Mouse (Mus musculus): ENCODE measurements around the gene Fmod. TPM values are rescaled to one million over a fixed set of nuclear protein-coding genes. Genes with fewer than 3 reads are reported as not detected.

Gene Fmod
- polyA plus RNA-seq (2015; fragmentation: Nextera tagmentation; extraction: Ambion mirVana) = 2.2 and 2.4 TPM in 2 replicates

DNA sequence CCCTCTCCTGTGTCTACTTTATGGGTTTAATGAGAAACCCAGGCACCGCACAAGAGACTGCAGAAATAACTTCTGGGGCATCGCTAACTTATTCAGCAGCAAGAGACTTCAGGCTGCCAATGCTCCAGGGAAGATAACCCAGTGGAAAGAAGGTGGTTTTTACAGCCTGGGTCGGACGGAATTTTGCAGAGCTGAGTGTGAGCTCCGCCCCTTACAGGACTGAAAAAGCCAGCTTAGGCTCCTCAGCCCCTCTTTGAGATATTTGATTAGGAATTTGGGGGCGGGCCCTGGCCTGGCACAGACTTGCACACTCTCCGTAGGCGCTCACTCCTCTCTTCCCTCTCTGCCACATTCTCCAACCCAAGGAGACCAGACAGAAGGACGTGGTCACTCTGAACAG lies at the start of gene Fmod:
Gene Fmod, plus strand, starts transcription at position 83 of the 400 bp plus-strand sequence.
- TF ChIP-seq CTCF (IDR thresholded peaks at IDR 0.05; ENCODE audit: low read depth) = no peak
- no peaks in the 10 kb centered on the region for H3K9me3 ChIP-seq (ENCODE audit: control insufficient read depth)
- H3K36me3 ChIP-seq (ENCODE audit: control insufficient read depth, insufficient read depth) = no peaks in the 10 kb centered on the region
- no peak within 1 kb of the TSS for H3K4me3 ChIP-seq (ENCODE audit: low read depth, low read length)
- no peaks in the 10 kb centered on the region for H3K27me3 ChIP-seq (replicated peaks; ENCODE audit: control insufficient read depth, insufficient read depth, low read length)
- no peak for ATAC-seq
- WGBS = 19% methylated on average over 9 of the region's 9 CpGs
- no peak within 1 kb of the TSS for H3K27ac ChIP-seq (ENCODE audit: low read depth, low read length)
- H3K9ac ChIP-seq (ENCODE audit: low read depth, low read length) = no peak within 1 kb of the TSS
- H3K4me2 ChIP-seq (replicated peaks; ENCODE audit: low read depth) = no peak within 1 kb of the TSS
- no peaks in the 10 kb centered on the region for H3K4me1 ChIP-seq (replicated peaks; ENCODE audit: control insufficient read depth, insufficient read depth, low read length)

DNA sequence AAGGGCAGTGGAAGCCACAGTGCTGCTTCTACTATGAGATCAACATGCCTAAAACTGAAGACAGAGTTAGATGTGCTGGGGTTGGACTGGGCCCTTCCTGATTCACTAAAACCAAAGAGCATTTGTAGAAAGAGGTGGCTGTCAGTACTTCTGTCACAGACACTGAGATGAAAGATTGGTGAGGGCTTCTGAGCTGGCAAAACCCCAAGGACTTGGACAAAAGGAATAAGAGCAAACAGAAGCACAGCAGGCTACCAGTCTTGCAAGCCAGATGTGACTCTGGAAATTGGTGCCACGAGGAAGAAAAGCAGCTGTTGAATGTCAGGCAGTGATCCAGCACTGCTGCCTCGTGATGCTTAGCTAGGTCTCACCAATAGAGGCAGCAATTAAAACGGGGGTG lies 48.2 kb upstream of the Fmod start:
- Histone ChIP-seq H3K4me3 (ENCODE audit: low read depth, low read length) (no peak overlapping the region), H3K4me1 (replicated peaks; ENCODE audit: control insufficient read depth, insufficient read depth, low read length) (no peaks in the 10 kb centered on the region), H3K4me2 (replicated peaks; ENCODE audit: low read depth) (no peak overlapping the region), H3K9ac (ENCODE audit: low read depth, low read length) (no peak overlapping the region), H3K27me3 (replicated peaks; ENCODE audit: control insufficient read depth, insufficient read depth, low read length) (no peaks in the 10 kb centered on the region), H3K9me3 (ENCODE audit: control insufficient read depth) (no peaks in the 10 kb centered on the region), H3K36me3 (ENCODE audit: control insufficient read depth, insufficient read depth) (no peaks in the 10 kb centered on the region), H3K27ac (ENCODE audit: low read depth, low read length) (no peak overlapping the region)
- 24% methylated on average over 3 of the region's 3 CpGs for WGBS
- TF ChIP-seq CTCF (IDR thresholded peaks at IDR 0.05; ENCODE audit: low read depth) = no peak
- ATAC-seq = no peak

DNA sequence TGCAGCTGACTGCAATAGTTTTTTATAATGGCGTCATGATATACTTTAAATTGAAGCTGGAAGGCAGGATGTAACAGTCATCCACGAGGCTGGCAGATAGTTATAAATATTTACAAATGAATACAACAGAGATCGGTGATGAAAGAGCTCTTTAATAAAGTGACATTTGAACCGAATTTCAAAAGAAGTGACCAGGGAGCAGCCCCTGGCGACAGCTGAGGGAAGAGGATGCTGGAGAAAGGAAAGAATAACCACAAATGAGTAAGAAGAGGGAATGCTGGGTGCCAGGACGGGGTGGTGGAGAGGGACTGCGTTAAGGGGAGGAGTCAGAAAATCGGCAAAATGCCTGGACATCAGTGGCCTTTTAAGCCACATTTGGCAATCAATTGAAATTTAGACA lies 45.8 kb upstream of the Fmod start:
- Histone ChIP-seq H3K4me3 (ENCODE audit: low read depth, low read length) (no peak overlapping the region), H3K9ac (ENCODE audit: low read depth, low read length) (no peak overlapping the region), H3K27me3 (replicated peaks; ENCODE audit: control insufficient read depth, insufficient read depth, low read length) (no peaks in the 10 kb centered on the region), H3K4me2 (replicated peaks; ENCODE audit: low read depth) (no peak overlapping the region), H3K9me3 (ENCODE audit: control insufficient read depth) (no peaks in the 10 kb centered on the region), H3K27ac (ENCODE audit: low read depth, low read length) (no peak overlapping the region), H3K36me3 (ENCODE audit: control insufficient read depth, insufficient read depth) (no peaks in the 10 kb centered on the region), H3K4me1 (replicated peaks; ENCODE audit: control insufficient read depth, insufficient read depth, low read length) (no peaks in the 10 kb centered on the region)
- TF ChIP-seq CTCF (IDR thresholded peaks at IDR 0.05; ENCODE audit: low read depth) = 0 out of 2 replicates have a peak, but pooled peaks have one; percentile 15
- 51% methylated on average over 8 of the region's 8 CpGs for WGBS
- no peak for ATAC-seq

DNA sequence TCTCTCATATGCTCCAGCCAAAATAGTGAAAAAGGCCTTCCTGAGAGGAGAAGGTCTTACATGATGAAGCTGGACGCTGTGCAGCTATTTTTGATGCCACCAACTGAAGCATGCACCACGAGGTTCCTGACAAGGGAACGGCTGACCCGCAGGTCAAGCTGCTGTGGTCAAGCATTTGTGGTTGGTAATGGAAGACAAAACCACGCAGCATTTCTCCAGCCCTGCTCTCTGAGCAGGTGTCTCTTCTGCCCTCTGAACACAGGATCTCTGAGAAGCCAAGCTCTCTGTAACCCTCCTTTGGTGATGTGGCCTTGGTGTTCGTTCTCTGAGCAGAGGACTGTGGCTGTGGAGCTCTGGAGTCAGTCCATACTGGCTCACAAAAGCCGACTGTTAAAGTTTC lies 31.6 kb upstream of the Fmod start:
- ATAC-seq = no peak
- H3K27me3 ChIP-seq (replicated peaks; ENCODE audit: control insufficient read depth, insufficient read depth, low read length) = no peaks in the 10 kb centered on the region

DNA sequence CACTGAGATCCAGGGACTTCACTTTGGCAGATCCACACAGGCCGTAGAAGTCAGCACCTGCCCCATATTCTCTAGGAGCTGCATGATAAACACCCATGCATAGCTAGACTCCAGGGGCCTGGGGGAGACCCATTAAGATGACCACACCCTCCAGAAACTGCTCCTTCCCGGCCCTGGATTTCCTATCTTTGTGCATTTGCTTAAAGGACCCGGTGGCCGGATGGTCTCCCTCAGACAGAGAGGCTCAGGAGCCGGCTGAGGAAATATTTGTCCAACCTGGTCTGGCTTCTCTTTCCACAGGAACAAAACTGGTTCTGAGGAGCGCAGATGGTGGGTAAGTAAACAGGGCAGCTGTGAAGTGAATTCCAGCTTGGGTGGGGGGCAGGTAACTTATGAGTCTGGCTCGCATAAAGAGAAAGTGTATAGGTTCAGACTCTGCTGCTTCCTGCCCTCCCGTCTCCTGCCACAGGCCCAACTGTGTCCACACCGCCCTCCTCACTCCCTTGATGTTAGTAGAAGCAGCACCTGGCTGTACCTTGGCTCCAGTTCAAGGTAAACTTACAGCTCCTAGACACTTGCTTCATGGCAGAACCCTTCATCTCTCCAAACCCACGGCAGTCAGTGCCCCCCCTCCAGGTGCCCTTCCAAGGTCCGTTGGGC lies 30.8 kb upstream of the Fmod start:
- Histone ChIP-seq H3K27ac (ENCODE audit: low read depth, low read length) (no peak overlapping the region), H3K27me3 (replicated peaks; ENCODE audit: control insufficient read depth, insufficient read depth, low read length) (no peaks in the 10 kb centered on the region), H3K4me3 (ENCODE audit: low read depth, low read length) (no peak overlapping the region), H3K4me1 (replicated peaks; ENCODE audit: control insufficient read depth, insufficient read depth, low read length) (no peaks in the 10 kb centered on the region), H3K9me3 (ENCODE audit: control insufficient read depth) (no peaks in the 10 kb centered on the region), H3K4me2 (replicated peaks; ENCODE audit: low read depth) (no peak overlapping the region), H3K36me3 (ENCODE audit: control insufficient read depth, insufficient read depth) (no peaks in the 10 kb centered on the region), H3K9ac (ENCODE audit: low read depth, low read length) (no peak overlapping the region)
- WGBS = 49% methylated on average over 11 of the region's 11 CpGs
- TF ChIP-seq CTCF (IDR thresholded peaks at IDR 0.05; ENCODE audit: low read depth) = no peak
- ATAC-seq = peak; percentile 57; the same call in 1 of the 2 replicates

More for the DNA sequence above, 31.6 kb upstream of the Fmod start:
- H3K27ac ChIP-seq (ENCODE audit: low read depth, low read length) = no peak overlapping the region
- H3K4me1 ChIP-seq (replicated peaks; ENCODE audit: control insufficient read depth, insufficient read depth, low read length) = no peaks in the 10 kb centered on the region
- H3K9ac ChIP-seq (ENCODE audit: low read depth, low read length) = no peak overlapping the region
- WGBS = 78% methylated on average over 7 of the region's 7 CpGs
- TF ChIP-seq CTCF (IDR thresholded peaks at IDR 0.05; ENCODE audit: low read depth) = no peak
- H3K4me3 ChIP-seq (ENCODE audit: low read depth, low read length) = no peak overlapping the region
- H3K9me3 ChIP-seq (ENCODE audit: control insufficient read depth) = no peaks in the 10 kb centered on the region
- H3K36me3 ChIP-seq (ENCODE audit: control insufficient read depth, insufficient read depth) = no peaks in the 10 kb centered on the region
- no peak overlapping the region for H3K4me2 ChIP-seq (replicated peaks; ENCODE audit: low read depth)

DNA sequence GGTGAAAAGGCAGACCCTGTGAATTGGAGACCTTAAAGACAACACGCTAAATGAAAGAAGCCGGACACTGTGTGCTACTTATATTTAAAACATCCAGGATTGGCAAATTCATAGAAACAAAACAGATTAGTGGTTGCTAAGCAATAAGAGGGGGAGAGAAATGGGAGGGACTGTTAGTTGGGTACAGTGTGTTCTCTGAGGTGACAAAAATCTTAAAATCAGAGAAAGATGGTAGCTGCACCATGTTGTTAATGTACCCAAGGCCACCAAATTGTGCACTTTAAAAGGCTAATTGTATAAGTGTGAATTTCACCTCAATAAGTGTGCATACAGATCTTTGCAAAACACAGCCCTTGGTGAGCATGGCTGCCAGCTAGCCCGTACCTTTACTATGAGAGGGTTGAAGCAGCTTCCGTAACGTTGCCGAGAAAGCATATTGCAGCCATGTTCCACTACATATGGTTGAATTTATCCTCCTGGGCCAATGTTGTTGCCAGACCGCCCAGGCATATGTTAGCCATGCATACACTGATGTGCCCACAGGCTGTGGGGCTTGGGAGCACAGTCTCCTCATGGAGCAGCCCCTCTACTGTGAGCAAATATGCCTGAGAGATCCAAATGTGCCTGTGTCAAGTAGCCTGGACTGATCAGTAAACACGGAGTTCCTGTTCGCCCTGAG lies 12.6 kb upstream of the Fmod start:
- Histone ChIP-seq H3K4me3 (ENCODE audit: low read depth, low read length) (no peak overlapping the region), H3K4me2 (replicated peaks; ENCODE audit: low read depth) (no peak overlapping the region), H3K27me3 (replicated peaks; ENCODE audit: control insufficient read depth, insufficient read depth, low read length) (no peaks in the 10 kb centered on the region), H3K9ac (ENCODE audit: low read depth, low read length) (no peak overlapping the region), H3K9me3 (ENCODE audit: control insufficient read depth) (no peaks in the 10 kb centered on the region), H3K36me3 (ENCODE audit: control insufficient read depth, insufficient read depth) (no peaks in the 10 kb centered on the region), H3K4me1 (replicated peaks; ENCODE audit: control insufficient read depth, insufficient read depth, low read length) (no peaks in the 10 kb centered on the region), H3K27ac (ENCODE audit: low read depth, low read length) (no peak overlapping the region)
- no peak for TF ChIP-seq CTCF (IDR thresholded peaks at IDR 0.05; ENCODE audit: low read depth)
- ATAC-seq = no peak
- 83% methylated on average over 9 of the region's 9 CpGs for WGBS
